Mouse (Mus musculus) testis, adult 2 months (tissue): Measurements from ENCODE around the gene Fau.

Experiments
- CTCF ChIP-seq: fragments of 200-500 bp; IDR thresholded peaks from 2 replicates; pipeline ENCODE4 v1.5.1; 2012; ENCODE audit warnings: low read depth, mild to moderate bottlenecking, inconsistent platforms, low read length, moderate library complexity; ENCODE audit not compliant: control insufficient read depth, insufficient read depth, insufficient replicate concordance
- POLR2A ChIP-seq: fragments of 200-500 bp; IDR thresholded peaks from 2 replicates; pipeline ENCODE4 v1.6.1; 2012; ENCODE audit warnings: low read depth, mild to moderate bottlenecking, inconsistent platforms, low read length, moderate library complexity; ENCODE audit not compliant: control insufficient read depth

- no peak for TF ChIP-seq CTCF
- TF ChIP-seq POLR2A: no peak
Observed at GRCm38 (mm10) chr19:6105586-6105985, 47.9 kb downstream of the Fau start, which contains the start of gene Naaladl1.
